Mouse (Mus musculus) ES-E14 (cell line): Measurements from ENCODE around the gene Bmp10. TPM values are rescaled to one million over a fixed set of nuclear protein-coding genes. Genes with fewer than 3 reads are reported as not detected.
A peak's percentile ranks its signal among the peaks of the same experiment; 100 is the strongest.

Experiments used
- DNase-seq: peaks from one replicate; pipeline ENCODE4 v3.0.0-alpha.2; 2013; ENCODE audit warnings: low read depth, low spot score
- H3K27ac ChIP-seq: 2 replicates; pipeline ENCODE4 v1.5.1; 2012; ENCODE audit warnings: low read depth, mild to moderate bottlenecking, low read length, moderate library complexity, mixed read lengths; ENCODE audit not compliant: poor library complexity, insufficient read depth, severe bottlenecking
- H3K36me3 ChIP-seq: 2 replicates; pipeline ENCODE4 v1.6.1; 2012; ENCODE audit warnings: mild to moderate bottlenecking, low read length, moderate library complexity, mixed read lengths; ENCODE audit not compliant: control insufficient read depth, poor library complexity, insufficient read depth, severe bottlenecking
- H3K4me1 ChIP-seq, 2 experiments: fragments of 150-350 bp in 1 of 2; sonication (generic) in 1 of 2; 2 replicates each; pipeline ENCODE4 v1.6.1; 2012; ENCODE audit warnings: low read length in 2 of 2, mild to moderate bottlenecking in 1 of 2, mixed read lengths in 1 of 2; ENCODE audit not compliant: control insufficient read depth in 2 of 2, insufficient read depth in 2 of 2, poor library complexity in 1 of 2
- H3K4me3 ChIP-seq, 2 experiments: fragments of 150-350 bp in 1 of 2; sonication (generic) in 1 of 2; 2 replicates each; pipeline ENCODE4 v1.5.1; 2012; ENCODE audit warnings: low read length in 2 of 2, low read depth in 1 of 2, mild to moderate bottlenecking in 1 of 2, mixed read lengths in 1 of 2; ENCODE audit not compliant: insufficient read depth in 1 of 2, poor library complexity in 1 of 2, severe bottlenecking in 1 of 2
- H3K9ac ChIP-seq: 2 replicates; pipeline ENCODE4 v1.6.1; 2012; ENCODE audit warnings: low read depth, mild to moderate bottlenecking, low read length, mixed read lengths; ENCODE audit not compliant: poor library complexity, insufficient read depth, severe bottlenecking
- H3K9me3 ChIP-seq: fragments of 150-350 bp; sonication (generic); 2 replicates; pipeline ENCODE4 v1.6.1; 2012; ENCODE audit warnings: low read depth, mild to moderate bottlenecking, low read length; ENCODE audit not compliant: control insufficient read depth, insufficient read depth
- CHD2 ChIP-seq: IDR thresholded peaks from 2 replicates; pipeline ENCODE4 v1.6.1; 2014; ENCODE audit warnings: mild to moderate bottlenecking, low read depth, low read length, inconsistent platforms
- HCFC1 ChIP-seq: IDR thresholded peaks from 2 replicates; pipeline ENCODE4 v1.6.1; 2012; ENCODE audit warnings: low read length, inconsistent platforms, borderline replicate concordance; ENCODE audit not compliant: insufficient read depth
- MAFK ChIP-seq: IDR thresholded peaks from 2 replicates; pipeline ENCODE4 v1.6.1; 2014; ENCODE audit warnings: mild to moderate bottlenecking, low read depth, low read length, inconsistent platforms; ENCODE audit not compliant: insufficient read depth
- ZC3H11A ChIP-seq: IDR thresholded peaks from 2 replicates; pipeline ENCODE4 v1.6.1; 2012; ENCODE audit warnings: low read depth, mild to moderate bottlenecking, inconsistent platforms, low read length, borderline replicate concordance
- ZNF384 ChIP-seq: IDR thresholded peaks from 2 replicates; pipeline ENCODE4 v1.6.1; 2012; ENCODE audit warnings: low read depth, low read length, inconsistent platforms
- in situ Hi-C, 2 experiments: fragments of 600-800 bp; cut with MboI; formaldehyde crosslinking; loops; one replicate each; pipeline ENCODE4 v1.15.1; 2025; ENCODE audit warnings: low sequenced_read_pairs in 2 of 2, inconsistent platforms in 1 of 2; ENCODE audit not compliant: unreplicated experiment in 2 of 2
- total RNA-seq: library from RNA; depleted of rRNA; stranded (reverse); fragments of 300-350 nt; gene quantifications from 2 replicates; pipeline ENCODE4 v1.2.3, GENCODE M21; 2012

Bmp10 gene
- total RNA-seq, 1 experiment: not detected

DNA sequence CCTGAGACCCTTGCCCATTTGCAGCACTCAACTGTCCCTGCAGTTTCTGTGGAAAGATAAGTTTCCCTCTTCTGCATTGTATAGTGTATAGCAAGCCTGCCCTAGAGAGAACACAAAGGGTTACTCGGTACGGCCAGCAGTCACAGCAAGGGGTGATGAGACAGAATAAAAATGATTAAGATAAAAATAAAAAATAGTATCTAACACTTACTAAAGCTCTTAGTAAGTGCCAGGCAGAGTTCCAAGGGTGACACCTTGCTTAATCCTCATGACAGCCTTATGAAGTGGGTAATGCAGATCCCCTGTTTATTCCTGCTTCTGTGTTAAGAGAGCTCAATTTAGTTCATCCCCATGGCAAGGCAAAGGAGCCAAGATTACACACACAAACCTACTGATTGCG is 20.7 kb downstream of the Bmp10 start:
- H3K4me1 ChIP-seq: no peaks in the 10 kb centered on the region; a peak in 1 of 4 replicates
- no peak overlapping the region for H3K4me3 ChIP-seq
- no peak for TF ChIP-seq MAFK
- H3K9ac ChIP-seq: no peak overlapping the region
- no peaks in the 10 kb centered on the region for H3K36me3 ChIP-seq
- no peak for DNase-seq
- no peak overlapping the region for H3K27ac ChIP-seq
- no peaks in the 10 kb centered on the region for H3K9me3 ChIP-seq
- in situ Hi-C loops: no loop called here

DNA sequence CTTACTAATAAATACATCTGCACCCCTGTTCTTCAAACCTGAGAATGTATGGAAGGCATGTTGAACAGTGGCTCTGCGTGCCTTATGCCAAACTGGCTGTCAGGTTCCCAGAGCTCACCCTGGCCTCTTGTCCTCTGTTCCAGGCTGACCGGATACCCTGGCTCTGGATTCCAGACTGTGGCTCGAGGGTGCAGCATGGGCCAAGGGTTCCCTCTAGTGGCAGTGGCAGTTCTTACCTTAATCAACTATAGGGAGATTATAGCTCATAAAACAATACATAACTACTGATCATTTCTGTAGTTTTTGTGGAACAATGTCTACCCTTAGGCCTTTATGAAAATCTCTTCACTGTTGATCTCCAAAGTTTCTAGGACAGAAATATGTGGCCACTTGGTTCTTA is 22.2 kb downstream of the Bmp10 start:
- Histone ChIP-seq H3K9me3 (no peaks in the 10 kb centered on the region), H3K27ac (no peak overlapping the region), H3K4me3 (no peak overlapping the region), H3K9ac (no peak overlapping the region), H3K4me1 (no peaks in the 10 kb centered on the region), H3K36me3 (no peaks in the 10 kb centered on the region)
- in situ Hi-C loops: no loop called here
- no peak for TF ChIP-seq MAFK
- TF ChIP-seq ZNF384: no peak
- TF ChIP-seq ZC3H11A: no peak
- no peak for TF ChIP-seq CHD2
- no peak for TF ChIP-seq HCFC1
- DNase-seq: no peak

DNA sequence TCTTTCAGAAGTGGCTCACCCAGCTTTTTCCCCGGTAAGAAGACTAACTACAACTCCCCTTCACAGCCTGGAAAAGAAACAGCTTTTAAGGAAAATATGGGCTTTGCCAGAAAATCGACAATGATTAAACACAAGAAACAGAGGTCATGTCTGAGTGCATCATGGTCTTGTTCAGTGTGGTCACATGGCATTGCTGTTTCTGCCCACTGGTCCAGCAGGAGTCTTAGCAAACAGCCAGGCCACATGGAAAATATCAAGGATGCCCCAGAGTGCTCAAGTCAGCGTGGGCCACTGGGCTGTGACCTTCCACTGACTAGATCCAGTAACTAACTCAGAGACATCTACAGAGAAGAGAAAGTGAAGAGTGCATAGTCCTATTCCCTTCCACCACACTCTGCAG is 23.0 kb downstream of the Bmp10 start:
- no peak overlapping the region for H3K4me3 ChIP-seq
- in situ Hi-C loops: no loop called here
- H3K4me1 ChIP-seq: no peaks in the 10 kb centered on the region
- no peaks in the 10 kb centered on the region for H3K36me3 ChIP-seq
- no peaks in the 10 kb centered on the region for H3K9me3 ChIP-seq
- no peak for DNase-seq
- no peak for TF ChIP-seq MAFK
- no peak for TF ChIP-seq CHD2
- no peak for TF ChIP-seq ZNF384
- no peak for TF ChIP-seq HCFC1
- no peak for TF ChIP-seq ZC3H11A
- H3K9ac ChIP-seq: no peak overlapping the region
- no peak overlapping the region for H3K27ac ChIP-seq

- Histone ChIP-seq H3K4me3 (no peak overlapping the region), H3K9me3 (no peaks in the 10 kb centered on the region), H3K27ac (no peak overlapping the region), H3K36me3 (no peaks in the 10 kb centered on the region), H3K4me1 (no peaks in the 10 kb centered on the region), H3K9ac (no peak overlapping the region)
- no peak for TF ChIP-seq ZNF384
- no peak for TF ChIP-seq ZC3H11A
- TF ChIP-seq HCFC1: no peak
- no peak for TF ChIP-seq MAFK
- TF ChIP-seq CHD2: no peak
- no peak for DNase-seq
- in situ Hi-C loops: no loop called here
Measured at GRCm38 (mm10) chr6:87455507-87455906, 26.7 kb downstream of the Bmp10 start.

DNA sequence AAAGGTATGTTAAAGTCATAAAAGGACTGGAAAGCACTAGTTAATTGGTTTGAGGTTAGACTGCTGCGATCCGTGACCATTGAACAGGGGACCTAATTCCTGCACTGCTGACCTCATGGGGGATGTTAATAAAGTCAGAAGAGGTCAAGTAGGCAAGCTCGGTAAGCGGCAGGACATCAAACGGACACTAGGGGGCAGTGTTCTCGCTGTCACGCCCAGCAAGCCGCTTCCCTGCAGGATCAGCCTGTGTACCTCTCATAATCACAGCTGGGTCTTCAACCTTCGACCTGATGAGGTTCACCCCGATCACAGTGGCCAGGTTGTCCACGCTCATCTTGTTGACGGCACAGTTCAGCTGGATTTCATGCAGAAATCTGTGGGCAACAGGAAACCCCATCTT is 37.4 kb downstream of the Bmp10 start:
- TF ChIP-seq ZC3H11A (no peak), HCFC1 (no peak), MAFK (no peak), CHD2 (no peak), ZNF384 (no peak)
- Histone ChIP-seq H3K4me3 (no peak overlapping the region), H3K9me3 (no peaks in the 10 kb centered on the region), H3K9ac (no peak overlapping the region), H3K27ac (no peak overlapping the region), H3K4me1 (no peaks in the 10 kb centered on the region), H3K36me3 (no peaks in the 10 kb centered on the region)
- peak; percentile 66 for DNase-seq
- in situ Hi-C loops: no loop called here
